Mouse (Mus musculus) neural tube, embryonic 15.5 days (tissue): Measurements from ENCODE around the gene Esr1. TPM values are rescaled to one million over a fixed set of nuclear protein-coding genes. Genes with fewer than 3 reads are reported as not detected.
A peak's percentile ranks its signal among the peaks of the same experiment; 100 is the strongest.

Experiments
- ATAC-seq: fragments of 200-750 bp; cut with Nextera tagmentation; 2 replicates; pipeline ENCODE4 v1.8.0; 2017; ENCODE audit warnings: mild to moderate bottlenecking, moderate TSS enrichment, moderate library complexity; ENCODE audit not compliant: low FRiP score
- H3K27ac ChIP-seq: fragments of 300-500 bp; sonication (generic); replicated peaks from 2 replicates; pipeline ENCODE4 v1.5.1; 2015; ENCODE audit warnings: mild to moderate bottlenecking, inconsistent platforms
- H3K27me3 ChIP-seq: fragments of 300-500 bp; sonication (generic); replicated peaks from 2 replicates; pipeline ENCODE4 v1.6.1; 2015; ENCODE audit warnings: inconsistent platforms
- H3K36me3 ChIP-seq: fragments of 300-500 bp; sonication (generic); 2 replicates; pipeline ENCODE4 v1.6.1; 2015; ENCODE audit warnings: inconsistent platforms
- H3K4me1 ChIP-seq: fragments of 300-500 bp; sonication (generic); 2 replicates; pipeline ENCODE4 v1.6.1; 2015; ENCODE audit warnings: inconsistent platforms
- H3K4me2 ChIP-seq: fragments of 300-500 bp; sonication (generic); 2 replicates; pipeline ENCODE4 v1.6.1; 2015; ENCODE audit warnings: inconsistent platforms, mild to moderate bottlenecking, moderate library complexity
- H3K4me3 ChIP-seq: fragments of 300-500 bp; sonication (generic); replicated peaks from 2 replicates; pipeline ENCODE4 v1.5.1; 2015; ENCODE audit warnings: mild to moderate bottlenecking, inconsistent platforms
- H3K9ac ChIP-seq: fragments of 300-500 bp; sonication (generic); replicated peaks from 2 replicates; pipeline ENCODE4 v1.6.1; 2015; ENCODE audit warnings: mild to moderate bottlenecking, inconsistent platforms
- H3K9me3 ChIP-seq: fragments of 300-500 bp; sonication (generic); replicated peaks from 2 replicates; pipeline ENCODE4 v1.6.1; 2016; ENCODE audit warnings: inconsistent platforms
- WGBS: fragments of 180-500 bp; shearing (Covaris S2); methylation state at CpG from one replicate; pipeline ENCODE4 v1.1.7; 2015; ENCODE audit warnings: mixed read lengths; 5-methylcytosine and 5-hydroxymethylcytosine counted together
- polyA plus RNA-seq: library from polyadenylated mRNA; unstranded; fragments of >200 nt; fragmentation: Nextera tagmentation; extraction: Ambion mirVana; gene quantifications from 2 replicates; pipeline ENCODE4 v1.2.1, GENCODE M21; 2015

The Esr1 gene
- polyA plus RNA-seq, 1 experiment from 2014 or later, result 0.70 TPM

GRCm38 (mm10) chr10:4881391-4881790, 270.0 kb downstream of the Esr1 start:
- Histone ChIP-seq H3K4me2 (no peak overlapping the region), H3K27ac (no peak overlapping the region), H3K9me3 (no peaks in the 10 kb centered on the region), H3K9ac (no peak overlapping the region), H3K27me3 (no peaks in the 10 kb centered on the region), H3K4me3 (no peak overlapping the region), H3K4me1 (no peaks in the 10 kb centered on the region), H3K36me3 (no peaks in the 10 kb centered on the region)
- 71% methylated on average over 1 of the region's 1 CpGs for WGBS
- no peak for ATAC-seq

GRCm38 (mm10) chr10:4885506-4885905, 274.1 kb downstream of the Esr1 start:
- H3K4me3 ChIP-seq, result no peak overlapping the region
- no peak overlapping the region for H3K9ac ChIP-seq
- ATAC-seq, result no peak
- WGBS, result 73% methylated on average over 3 of the region's 3 CpGs
- no peaks in the 10 kb centered on the region for H3K36me3 ChIP-seq
- H3K4me2 ChIP-seq, result no peak overlapping the region
- H3K9me3 ChIP-seq, result no peaks in the 10 kb centered on the region
- no peak overlapping the region for H3K27ac ChIP-seq
- no peaks in the 10 kb centered on the region for H3K27me3 ChIP-seq
- H3K4me1 ChIP-seq, result no peaks in the 10 kb centered on the region

- peak; percentile 38; the same call in 1 of the 2 replicates for ATAC-seq
- Histone ChIP-seq H3K27me3 (no peaks in the 10 kb centered on the region), H3K4me2 (no peak overlapping the region), H3K27ac (no peak overlapping the region), H3K9me3 (no peaks in the 10 kb centered on the region), H3K36me3 (no peaks in the 10 kb centered on the region), H3K9ac (no peak overlapping the region), H3K4me1 (no peaks in the 10 kb centered on the region), H3K4me3 (no peak overlapping the region)
- WGBS, result 64% methylated on average over 8 of the region's 8 CpGs
Measured at GRCm38 (mm10) chr10:4885961-4886360, 274.6 kb downstream of the Esr1 start.

GRCm38 (mm10) chr10:4893475-4893874, 282.1 kb downstream of the Esr1 start:
- WGBS, result 50% methylated on average over 1 of the region's 1 CpGs
- no peak overlapping the region for H3K4me2 ChIP-seq
- H3K27ac ChIP-seq, result no peak overlapping the region
- no peak overlapping the region for H3K4me3 ChIP-seq
- no peaks in the 10 kb centered on the region for H3K36me3 ChIP-seq
- H3K4me1 ChIP-seq, result no peaks in the 10 kb centered on the region
- ATAC-seq, result peak; percentile 61; the same call in 1 of the 2 replicates
- H3K9ac ChIP-seq, result no peak overlapping the region
- no peaks in the 10 kb centered on the region for H3K9me3 ChIP-seq
- no peaks in the 10 kb centered on the region for H3K27me3 ChIP-seq

- 84% methylated on average over 4 of the region's 4 CpGs for WGBS
- no peak for ATAC-seq
- no peaks in the 10 kb centered on the region for H3K9me3 ChIP-seq
Measured at GRCm38 (mm10) chr10:4897789-4898188, 286.4 kb downstream of the Esr1 start.

GRCm38 (mm10) chr10:4900324-4900723, 288.9 kb downstream of the Esr1 start:
- WGBS, result 67% methylated on average over 7 of the region's 7 CpGs
- Histone ChIP-seq H3K9ac (no peak overlapping the region), H3K27me3 (no peaks in the 10 kb centered on the region), H3K4me1 (no peaks in the 10 kb centered on the region), H3K4me2 (no peak overlapping the region), H3K27ac (no peak overlapping the region), H3K4me3 (no peak overlapping the region), H3K36me3 (no peaks in the 10 kb centered on the region), H3K9me3 (no peaks in the 10 kb centered on the region)
- no peak for ATAC-seq

More at GRCm38 (mm10) chr10:4897789-4898188, 286.4 kb downstream of the Esr1 start:
- Histone ChIP-seq H3K4me3 (no peak overlapping the region), H3K27me3 (no peaks in the 10 kb centered on the region), H3K4me2 (no peak overlapping the region), H3K9ac (no peak overlapping the region), H3K36me3 (no peaks in the 10 kb centered on the region), H3K4me1 (no peaks in the 10 kb centered on the region), H3K27ac (no peak overlapping the region)

GRCm38 (mm10) chr10:4909271-4909670, 297.9 kb downstream of the Esr1 start:
- Histone ChIP-seq H3K27me3 (no peaks in the 10 kb centered on the region), H3K9me3 (no peaks in the 10 kb centered on the region), H3K27ac (no peak overlapping the region), H3K9ac (no peak overlapping the region), H3K4me1 (no peaks in the 10 kb centered on the region), H3K36me3 (no peaks in the 10 kb centered on the region), H3K4me2 (no peak overlapping the region), H3K4me3 (no peak overlapping the region)
- WGBS, result 89% methylated on average over 2 of the region's 2 CpGs
- no peak for ATAC-seq

- 88% methylated on average over 4 of the region's 4 CpGs for WGBS
- Histone ChIP-seq H3K9me3 (no peaks in the 10 kb centered on the region), H3K9ac (no peak overlapping the region), H3K36me3 (no peaks in the 10 kb centered on the region), H3K4me3 (no peak overlapping the region), H3K4me1 (no peaks in the 10 kb centered on the region), H3K27ac (no peak overlapping the region), H3K27me3 (no peaks in the 10 kb centered on the region), H3K4me2 (no peak overlapping the region)
- no peak for ATAC-seq
Measured at GRCm38 (mm10) chr10:4910451-4910850, 299.1 kb downstream of the Esr1 start.

GRCm38 (mm10) chr10:4919046-4919445, 307.7 kb downstream of the Esr1 start:
- ATAC-seq, result no peak
- Histone ChIP-seq H3K27me3 (no peaks in the 10 kb centered on the region), H3K27ac (no peak overlapping the region), H3K36me3 (no peaks in the 10 kb centered on the region), H3K9ac (no peak overlapping the region), H3K9me3 (no peaks in the 10 kb centered on the region), H3K4me2 (no peak overlapping the region), H3K4me3 (no peak overlapping the region), H3K4me1 (no peaks in the 10 kb centered on the region)
- 89% methylated on average over 4 of the region's 4 CpGs for WGBS

GRCm38 (mm10) chr10:4923616-4924015, 312.2 kb downstream of the Esr1 start:
- Histone ChIP-seq H3K4me2 (no peak overlapping the region), H3K36me3 (no peaks in the 10 kb centered on the region), H3K4me1 (0 out of 2 replicates have a peak, but pooled peaks cover 2% of the 10 kb centered on the region), H3K27ac (no peak overlapping the region), H3K9ac (no peak overlapping the region), H3K27me3 (no peaks in the 10 kb centered on the region), H3K9me3 (no peaks in the 10 kb centered on the region), H3K4me3 (no peak overlapping the region)
- ATAC-seq, result no peak
- 82% methylated on average over 2 of the region's 2 CpGs for WGBS

GRCm38 (mm10) chr10:4924391-4924790, 313.0 kb downstream of the Esr1 start:
- Histone ChIP-seq H3K9ac (no peak overlapping the region), H3K36me3 (no peaks in the 10 kb centered on the region), H3K27ac (no peak overlapping the region), H3K9me3 (no peaks in the 10 kb centered on the region), H3K4me3 (no peak overlapping the region), H3K4me2 (no peak overlapping the region), H3K27me3 (no peaks in the 10 kb centered on the region), H3K4me1 (0 out of 2 replicates have a peak, but pooled peaks cover 2% of the 10 kb centered on the region)
- no peak for ATAC-seq
- WGBS, result 57% methylated on average over 2 of the region's 2 CpGs

- Histone ChIP-seq H3K9me3 (no peaks in the 10 kb centered on the region), H3K27me3 (no peaks in the 10 kb centered on the region), H3K4me2 (no peak overlapping the region), H3K27ac (no peak overlapping the region), H3K4me3 (no peak overlapping the region), H3K4me1 (no peaks in the 10 kb centered on the region), H3K36me3 (no peaks in the 10 kb centered on the region), H3K9ac (no peak overlapping the region)
- WGBS, result 83% methylated on average over 5 of the region's 5 CpGs
- no peak for ATAC-seq
Measured at GRCm38 (mm10) chr10:4943148-4943547, 331.8 kb downstream of the Esr1 start.

GRCm38 (mm10) chr10:4944725-4945124, 333.3 kb downstream of the Esr1 start:
- Histone ChIP-seq H3K4me1 (no peaks in the 10 kb centered on the region), H3K9me3 (no peaks in the 10 kb centered on the region), H3K4me2 (no peak overlapping the region), H3K4me3 (no peak overlapping the region), H3K27ac (no peak overlapping the region), H3K9ac (no peak overlapping the region), H3K27me3 (no peaks in the 10 kb centered on the region), H3K36me3 (no peaks in the 10 kb centered on the region)
- 75% methylated on average over 2 of the region's 2 CpGs for WGBS
- ATAC-seq, result no peak
